Mouse (Mus musculus): ENCODE measurements around the gene B230307C23Rik. TPM values are rescaled to one million over a fixed set of nuclear protein-coding genes. Genes with fewer than 3 reads are reported as not detected.

The B230307C23Rik gene
- 20.5 and 23.1 TPM in 2 replicates for polyA plus RNA-seq (2016; fragmentation: Nextera tagmentation; extraction: Ambion mirVana)

DNA sequence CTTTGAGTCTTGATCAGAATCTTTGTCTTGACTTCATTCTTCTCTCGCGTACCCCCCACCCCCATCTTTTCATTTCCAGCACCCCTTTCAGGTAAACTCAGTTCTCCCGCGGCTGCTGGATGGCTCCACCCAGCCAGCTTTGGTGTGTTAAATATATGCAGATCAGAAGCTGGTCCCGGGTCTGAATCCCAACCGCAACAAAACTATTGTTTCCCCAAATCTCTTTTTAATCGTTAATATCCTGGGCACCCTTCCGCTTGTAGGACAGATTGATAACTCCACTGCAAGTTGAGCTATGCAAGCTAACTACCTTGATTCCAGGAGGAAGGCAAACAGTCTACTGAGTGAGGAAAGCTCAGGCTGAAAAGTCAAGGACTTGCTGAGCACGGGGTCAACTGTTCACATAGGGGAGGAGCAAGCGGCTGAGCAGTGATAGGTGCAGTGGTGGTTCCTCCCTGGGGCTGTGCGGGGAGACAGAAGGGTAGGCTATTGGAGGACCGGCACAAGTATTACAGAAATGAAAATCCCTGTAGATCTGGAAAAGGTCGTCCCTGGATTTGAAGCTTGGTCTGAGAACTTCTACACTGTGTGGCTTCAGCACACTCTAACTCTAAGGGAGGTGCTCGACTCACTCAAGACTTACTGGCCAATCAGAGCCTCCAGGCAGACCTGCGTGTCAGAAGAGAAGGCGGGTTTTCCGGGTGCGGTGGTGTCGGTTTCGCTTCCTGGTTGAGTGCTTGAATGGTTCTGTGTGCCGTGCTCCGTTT, at the start of gene B230307C23Rik:
B230307C23Rik (plus strand) TSS at position 700 of the 767 bp plus-strand sequence.
- H3K27ac ChIP-seq = peak within 1 kb of the TSS; percentile 81
- DNase-seq (ENCODE audit: extremely low spot score, low spot score) = peak; percentile 89
- H3K27me3 ChIP-seq (ENCODE audit: poor library complexity, severe bottlenecking) = no peaks in the 10 kb centered on the region
- H3K36me3 ChIP-seq (replicated peaks) = peaks cover 29% of the 10 kb centered on the region
- H3K4me3 ChIP-seq = peak within 1 kb of the TSS; percentile 62
- peaks cover 17% of the 10 kb centered on the region for H3K4me1 ChIP-seq
- 2% methylated on average over 22 of the region's 22 CpGs for WGBS
- H3K9me3 ChIP-seq = peaks cover 26% of the 10 kb centered on the region

DNA sequence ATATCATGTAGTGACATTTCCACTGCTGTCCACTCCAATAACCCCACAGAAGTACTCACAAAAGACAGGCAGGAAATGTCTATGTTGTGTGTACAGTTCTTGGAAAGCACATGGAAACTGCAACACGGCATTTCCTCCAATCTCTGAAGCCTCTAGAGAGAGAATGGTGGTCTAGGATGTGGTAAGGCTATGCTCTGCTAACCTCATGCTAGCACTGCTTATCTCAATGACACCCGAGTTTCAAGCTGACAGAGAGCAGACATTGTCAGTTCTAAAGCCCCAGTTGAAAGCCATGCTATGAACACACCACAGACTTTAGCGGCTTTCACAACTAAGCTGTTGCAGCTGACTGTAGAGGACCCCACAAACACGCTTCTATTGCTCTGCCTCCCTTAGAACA, 48.3 kb upstream of the B230307C23Rik start:
- 89% methylated on average over 4 of the region's 4 CpGs for WGBS
- no peak for DNase-seq (ENCODE audit: extremely low spot score, low spot score)
- Histone ChIP-seq H3K36me3 (replicated peaks) (peaks cover 65% of the 10 kb centered on the region), H3K27ac (no peak overlapping the region), H3K4me3 (no peak overlapping the region), H3K27me3 (ENCODE audit: poor library complexity, severe bottlenecking) (no peaks in the 10 kb centered on the region), H3K9me3 (no peaks in the 10 kb centered on the region), H3K4me1 (no peaks in the 10 kb centered on the region)

- H3K4me1 ChIP-seq = no peaks in the 10 kb centered on the region
Observed at GRCm38 (mm10) chr16:97950061-97950460, 47.1 kb upstream of the B230307C23Rik start.

GRCm38 (mm10) chr16:97952371-97952770, 44.7 kb upstream of the B230307C23Rik start:
- peaks cover 87% of the 10 kb centered on the region for H3K36me3 ChIP-seq (replicated peaks)
- H3K4me1 ChIP-seq = no peaks in the 10 kb centered on the region
- no peaks in the 10 kb centered on the region for H3K27me3 ChIP-seq (ENCODE audit: poor library complexity, severe bottlenecking)
- H3K4me3 ChIP-seq = no peak overlapping the region
- H3K9me3 ChIP-seq = no peaks in the 10 kb centered on the region
- 94% methylated on average over 4 of the region's 4 CpGs for WGBS
- no peak overlapping the region for H3K27ac ChIP-seq
- DNase-seq (ENCODE audit: extremely low spot score, low spot score) = no peak

More at GRCm38 (mm10) chr16:97950061-97950460, 47.1 kb upstream of the B230307C23Rik start:
- Histone ChIP-seq H3K27me3 (ENCODE audit: poor library complexity, severe bottlenecking) (no peaks in the 10 kb centered on the region), H3K27ac (no peak overlapping the region), H3K9me3 (no peaks in the 10 kb centered on the region), H3K4me3 (no peak overlapping the region), H3K36me3 (replicated peaks) (peaks cover 74% of the 10 kb centered on the region)
- WGBS = 92% methylated on average over 8 of the region's 8 CpGs
- DNase-seq (ENCODE audit: extremely low spot score, low spot score) = no peak

DNA sequence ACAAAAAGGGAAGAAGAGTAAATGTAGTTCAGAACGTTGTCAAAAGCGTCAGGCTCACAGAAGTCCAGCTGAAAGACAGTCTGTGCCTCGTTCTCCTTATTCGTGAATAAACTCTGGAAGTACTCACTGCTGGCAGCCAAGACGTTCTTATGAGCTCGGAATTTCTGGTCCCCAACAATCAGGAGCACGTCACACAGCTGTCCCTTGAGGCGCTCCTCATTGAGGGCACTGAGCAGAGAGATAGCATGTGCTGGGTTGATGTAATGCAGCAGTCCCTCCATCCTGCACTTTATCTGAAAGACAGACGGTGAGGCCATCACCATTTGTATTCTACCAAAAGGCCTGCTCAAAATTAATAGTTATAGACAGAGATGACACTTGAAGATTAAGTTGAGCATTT, 44.3 kb upstream of the B230307C23Rik start:
- no peak overlapping the region for H3K4me3 ChIP-seq
- peaks cover 88% of the 10 kb centered on the region for H3K36me3 ChIP-seq (replicated peaks)
- no peaks in the 10 kb centered on the region for H3K4me1 ChIP-seq
- no peak for DNase-seq (ENCODE audit: extremely low spot score, low spot score)
- no peaks in the 10 kb centered on the region for H3K27me3 ChIP-seq (ENCODE audit: poor library complexity, severe bottlenecking)
- WGBS = 92% methylated on average over 9 of the region's 9 CpGs
- no peaks in the 10 kb centered on the region for H3K9me3 ChIP-seq
- H3K27ac ChIP-seq = no peak overlapping the region

- H3K27ac ChIP-seq = no peak overlapping the region
- H3K36me3 ChIP-seq (replicated peaks) = peaks cover 86% of the 10 kb centered on the region
- 90% methylated on average over 2 of the region's 2 CpGs for WGBS
- H3K27me3 ChIP-seq (ENCODE audit: poor library complexity, severe bottlenecking) = no peaks in the 10 kb centered on the region
- no peak overlapping the region for H3K4me3 ChIP-seq
- H3K9me3 ChIP-seq = no peaks in the 10 kb centered on the region
- DNase-seq (ENCODE audit: extremely low spot score, low spot score) = no peak
- no peaks in the 10 kb centered on the region for H3K4me1 ChIP-seq
Observed at GRCm38 (mm10) chr16:97953300-97953699, 43.8 kb upstream of the B230307C23Rik start.

DNA sequence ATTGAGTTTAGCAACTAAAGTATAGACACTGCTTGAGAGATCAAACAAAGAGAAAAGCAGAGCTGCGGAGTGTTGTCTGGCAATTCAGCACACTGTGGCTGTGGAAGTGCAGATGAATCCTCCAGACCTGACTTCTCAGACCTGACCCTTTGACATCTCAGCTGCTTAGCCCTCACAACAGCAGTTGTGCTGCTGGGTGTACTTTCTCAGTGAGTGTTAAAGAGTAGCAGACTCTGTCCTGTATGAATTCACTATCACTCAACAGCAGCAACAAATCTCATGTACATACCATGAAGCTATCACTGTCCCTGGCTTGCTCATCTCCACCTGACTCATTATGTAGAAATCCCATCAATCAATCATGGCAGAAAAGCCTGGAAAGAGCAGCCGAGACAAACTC, 41.1 kb upstream of the B230307C23Rik start:
- Histone ChIP-seq H3K4me1 (peaks cover 7% of the 10 kb centered on the region), H3K27ac (no peak overlapping the region), H3K36me3 (replicated peaks) (peaks cover 63% of the 10 kb centered on the region), H3K27me3 (ENCODE audit: poor library complexity, severe bottlenecking) (no peaks in the 10 kb centered on the region), H3K9me3 (no peaks in the 10 kb centered on the region), H3K4me3 (no peak overlapping the region)
- DNase-seq (ENCODE audit: extremely low spot score, low spot score) = no peak
- WGBS = 93% methylated on average over 2 of the region's 2 CpGs

DNA sequence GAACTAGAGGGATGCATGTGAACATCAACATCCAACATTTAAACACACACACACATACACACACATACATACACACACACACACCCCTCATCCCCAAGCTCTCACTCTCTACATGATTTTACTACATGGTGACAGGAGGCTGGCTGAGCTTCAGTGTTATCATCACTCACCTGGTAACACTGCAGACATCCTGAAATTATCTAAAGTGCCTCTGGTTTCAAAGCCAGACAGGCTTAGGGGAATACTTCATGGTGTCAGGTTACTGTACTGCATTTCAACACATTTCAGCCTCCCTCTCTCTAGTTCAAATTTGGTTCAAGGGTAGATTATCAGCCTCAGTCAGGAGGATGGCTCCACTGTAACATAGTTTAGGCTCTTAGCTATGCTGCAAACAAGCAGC, 39.5 kb upstream of the B230307C23Rik start:
- Histone ChIP-seq H3K4me1 (peaks cover 17% of the 10 kb centered on the region), H3K27me3 (ENCODE audit: poor library complexity, severe bottlenecking) (no peaks in the 10 kb centered on the region), H3K4me3 (no peak overlapping the region), H3K27ac (no peak overlapping the region), H3K36me3 (replicated peaks) (peaks cover 47% of the 10 kb centered on the region), H3K9me3 (no peaks in the 10 kb centered on the region)
- DNase-seq (ENCODE audit: extremely low spot score, low spot score) = no peak

GRCm38 (mm10) chr16:97958401-97958973, 38.6 kb upstream of the B230307C23Rik start:
- no peaks in the 10 kb centered on the region for H3K9me3 ChIP-seq
- H3K27me3 ChIP-seq (ENCODE audit: poor library complexity, severe bottlenecking) = no peaks in the 10 kb centered on the region
- H3K36me3 ChIP-seq (replicated peaks) = peaks cover 39% of the 10 kb centered on the region
- DNase-seq (ENCODE audit: extremely low spot score, low spot score) = no peak
- H3K27ac ChIP-seq = no peak overlapping the region
- peaks cover 22% of the 10 kb centered on the region for H3K4me1 ChIP-seq
- no peak overlapping the region for H3K4me3 ChIP-seq

- 92% methylated on average over 3 of the region's 3 CpGs for WGBS
Observed at GRCm38 (mm10) chr16:97960348-97960747, 36.8 kb upstream of the B230307C23Rik start.

DNA sequence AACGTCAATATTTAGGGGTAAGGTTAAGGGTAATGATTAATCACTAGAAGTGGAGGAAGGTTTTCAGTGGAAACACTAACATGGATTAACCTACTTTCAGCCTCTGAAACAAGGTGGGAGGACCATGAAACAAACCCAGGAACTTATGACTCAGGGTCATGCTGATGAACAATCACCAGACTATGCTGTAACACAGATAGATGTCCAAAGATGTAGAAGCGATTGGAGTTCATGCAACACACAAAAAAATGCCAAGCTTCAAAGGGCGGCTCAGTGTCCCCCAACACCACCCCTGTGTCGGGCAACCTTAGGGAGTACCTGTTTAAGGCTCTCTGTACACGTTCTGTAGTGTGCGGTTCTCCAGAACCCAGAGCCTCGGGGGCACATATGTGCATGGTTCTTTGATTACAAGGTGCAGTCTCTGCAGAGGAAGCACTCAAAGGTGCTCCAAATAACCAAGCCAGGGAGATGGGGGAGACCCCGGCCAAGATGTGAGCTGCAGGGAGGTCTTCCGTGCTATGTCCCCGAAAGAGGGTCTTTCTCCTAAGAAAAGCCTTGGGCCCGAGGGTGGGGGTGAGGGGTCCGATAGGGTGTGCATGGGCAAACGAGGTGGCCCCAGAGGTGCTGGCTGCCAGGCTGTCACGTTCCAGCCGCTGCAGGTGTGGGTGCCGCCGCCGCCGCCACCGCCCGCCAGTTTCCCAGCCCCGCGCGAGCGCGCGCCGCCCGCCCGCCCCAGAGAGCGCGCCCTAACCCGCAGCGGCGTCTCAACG, 35.5 kb upstream of the B230307C23Rik start:
- Histone ChIP-seq H3K27me3 (ENCODE audit: poor library complexity, severe bottlenecking) (no peaks in the 10 kb centered on the region), H3K9me3 (no peaks in the 10 kb centered on the region), H3K36me3 (replicated peaks) (peaks cover 8% of the 10 kb centered on the region), H3K4me3 (peak overlapping the region; percentile 91), H3K27ac (peak overlapping the region; percentile 96), H3K4me1 (peaks cover 22% of the 10 kb centered on the region)
- 10% methylated on average over 36 of the region's 36 CpGs for WGBS
- peak; percentile 13 for DNase-seq (ENCODE audit: extremely low spot score, low spot score)

More at GRCm38 (mm10) chr16:97960348-97960747, 36.8 kb upstream of the B230307C23Rik start:
- DNase-seq (ENCODE audit: extremely low spot score, low spot score) = no peak
- Histone ChIP-seq H3K4me1 (peaks cover 22% of the 10 kb centered on the region), H3K27me3 (ENCODE audit: poor library complexity, severe bottlenecking) (no peaks in the 10 kb centered on the region), H3K36me3 (replicated peaks) (peaks cover 21% of the 10 kb centered on the region), H3K27ac (no peak overlapping the region), H3K4me3 (no peak overlapping the region), H3K9me3 (no peaks in the 10 kb centered on the region)

DNA sequence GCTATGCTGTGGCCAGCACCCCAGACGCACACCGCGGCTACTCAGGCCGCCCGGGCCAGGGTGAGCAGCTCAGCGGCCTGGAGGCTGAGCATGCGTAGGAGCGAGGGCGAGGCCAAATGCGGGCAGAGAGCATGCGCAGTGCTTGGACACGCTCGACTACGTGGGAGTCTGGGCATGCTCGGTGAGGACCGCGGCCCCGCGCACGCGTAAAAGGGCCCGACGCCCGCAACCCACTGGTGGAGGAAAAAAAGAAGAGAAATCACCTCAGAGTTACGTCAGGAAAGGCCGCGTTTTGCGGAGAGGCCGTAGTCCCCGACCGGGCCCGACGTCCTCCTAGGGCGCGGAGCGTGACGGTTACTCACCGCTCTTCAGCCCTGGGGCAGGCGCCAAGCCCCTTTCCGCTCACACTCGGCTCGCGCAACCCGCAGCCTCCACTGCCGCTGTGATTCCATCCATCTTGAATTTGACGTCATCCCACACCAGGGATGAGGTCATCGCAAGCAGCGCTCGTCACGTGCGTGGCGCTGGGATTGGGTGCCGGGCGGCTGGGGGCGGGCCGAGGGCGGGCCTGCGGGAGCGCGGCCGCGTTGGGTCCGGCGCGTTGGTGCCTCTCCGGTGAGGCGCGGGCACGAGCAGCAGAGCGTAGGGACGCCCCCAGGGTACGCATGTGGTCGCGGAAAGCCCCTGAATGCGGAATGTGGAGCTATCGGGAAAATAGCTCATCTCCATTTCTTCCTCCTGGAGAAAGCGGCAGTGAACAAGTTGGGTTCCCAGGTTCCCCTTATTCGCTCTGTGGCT, 34.8 kb upstream of the B230307C23Rik start, which contains the start of the genes C2cd2 and Zbtb21:
C2cd2 (minus strand) TSS at position 448 of the 798 bp plus-strand sequence.
Zbtb21 (minus strand) TSS at position 472 of the 798 bp plus-strand sequence.
- H3K9me3 ChIP-seq = no peaks in the 10 kb centered on the region
- no peaks in the 10 kb centered on the region for H3K27me3 ChIP-seq (ENCODE audit: poor library complexity, severe bottlenecking)
- peak within 1 kb of the TSS; percentile 91 for H3K4me3 ChIP-seq
- 0 out of 2 replicates have a peak, but pooled peaks cover 5% of the 10 kb centered on the region for H3K36me3 ChIP-seq (replicated peaks)
- peak; percentile 94 for DNase-seq (ENCODE audit: extremely low spot score, low spot score)
- H3K4me1 ChIP-seq = peaks cover 22% of the 10 kb centered on the region
- H3K27ac ChIP-seq = peak within 1 kb of the TSS; percentile 96
- under 1% methylated on average over 78 of the region's 78 CpGs for WGBS
